Mouse (Mus musculus) spleen, adult 18-20 months (tissue): ENCODE data around the gene Gbgt1.
"Not testable (repeated sequence)": the region's sequence is repeated elsewhere in the genome, so short reads cannot be mapped to it uniquely, and the experiment has no call there.

Experiments used
- DNase-seq, 2 experiments: peaks; one replicate each; pipeline ENCODE4 v3.0.0; 2022; ENCODE audit warnings: mixed read lengths in 2 of 2

Gene Gbgt1

GRCm38 (mm10) chr2:28502987-28503386 lies 6.3 kb downstream of the Gbgt1 start:
- DNase-seq: no peak

GRCm38 (mm10) chr2:28504676-28505075 lies 8.0 kb downstream of the Gbgt1 start:
- no peak for DNase-seq

- no peak for DNase-seq
Observed at GRCm38 (mm10) chr2:28505795-28506194, 9.1 kb downstream of the Gbgt1 start, which contains the start of gene Gm10134. Gene Gm10134 (plus strand): TSS chr2:28506095.

GRCm38 (mm10) chr2:28506291-28506690 lies 9.6 kb downstream of the Gbgt1 start:
- DNase-seq: no peak

GRCm38 (mm10) chr2:28511600-28511999 lies 14.9 kb downstream of the Gbgt1 start:
- not testable (repeated sequence) for DNase-seq

GRCm38 (mm10) chr2:28512798-28513401 lies 16.2 kb downstream of the Gbgt1 start, which contains the start of gene Ralgds:
Gene Ralgds (plus strand): TSS chr2:28513125.
- DNase-seq: peak; percentile 64 to 71

GRCm38 (mm10) chr2:28513431-28514370 lies 17.0 kb downstream of the Gbgt1 start:
- DNase-seq: peak in 1 of 2 experiments; percentile 47

- peak; percentile 66 to 89 for DNase-seq
Observed at GRCm38 (mm10) chr2:28514489-28514888, 17.8 kb downstream of the Gbgt1 start.

GRCm38 (mm10) chr2:28517206-28517909 lies 20.7 kb downstream of the Gbgt1 start:
- peak; percentile 66 to 88 for DNase-seq

- peak in 1 of 2 experiments; percentile 40 for DNase-seq
Observed at GRCm38 (mm10) chr2:28518231-28518630, 21.5 kb downstream of the Gbgt1 start.

- DNase-seq: no peak
Observed at GRCm38 (mm10) chr2:28520581-28520980, 23.9 kb downstream of the Gbgt1 start.

GRCm38 (mm10) chr2:28521571-28522151 lies 25.0 kb downstream of the Gbgt1 start:
- DNase-seq: no peak

GRCm38 (mm10) chr2:28522166-28522565 lies 25.5 kb downstream of the Gbgt1 start:
- no peak for DNase-seq

- DNase-seq: no peak
Observed at GRCm38 (mm10) chr2:28523643-28524117, 27.0 kb downstream of the Gbgt1 start.

- DNase-seq: no peak
Observed at GRCm38 (mm10) chr2:28524406-28524805, 27.7 kb downstream of the Gbgt1 start.

- DNase-seq: peak; percentile 34 to 44
Observed at GRCm38 (mm10) chr2:28525219-28525942, 28.7 kb downstream of the Gbgt1 start.

- peak; percentile 54 to 60 for DNase-seq
Observed at GRCm38 (mm10) chr2:28525943-28526876, 29.5 kb downstream of the Gbgt1 start.

- DNase-seq: no peak
Observed at GRCm38 (mm10) chr2:28527436-28528353, 31.0 kb downstream of the Gbgt1 start.

GRCm38 (mm10) chr2:28528354-28528730 lies 31.7 kb downstream of the Gbgt1 start:
- DNase-seq: no peak

- no peak for DNase-seq
Observed at GRCm38 (mm10) chr2:28529856-28530255, 33.2 kb downstream of the Gbgt1 start.
